Mouse (Mus musculus) E14TG2a.4 (cell line): ENCODE measurements at regions not wholly inside any gene's neighbourhood (a gene's known extent, or its start where the extent isn't known, plus 50 kb on each side); places are given as distances from the start of the nearest gene placed in this dataset.

Experiments used
- CTCF ChIP-seq: conservative IDR thresholded peaks from 2 replicates; pipeline ENCODE4 v1.5.1; 2014; ENCODE audit warnings: low read length
- POU5F1 ChIP-seq: IDR thresholded peaks from 2 replicates; pipeline ENCODE4 v1.6.1; 2014; ENCODE audit warnings: low read length, borderline replicate concordance

DNA sequence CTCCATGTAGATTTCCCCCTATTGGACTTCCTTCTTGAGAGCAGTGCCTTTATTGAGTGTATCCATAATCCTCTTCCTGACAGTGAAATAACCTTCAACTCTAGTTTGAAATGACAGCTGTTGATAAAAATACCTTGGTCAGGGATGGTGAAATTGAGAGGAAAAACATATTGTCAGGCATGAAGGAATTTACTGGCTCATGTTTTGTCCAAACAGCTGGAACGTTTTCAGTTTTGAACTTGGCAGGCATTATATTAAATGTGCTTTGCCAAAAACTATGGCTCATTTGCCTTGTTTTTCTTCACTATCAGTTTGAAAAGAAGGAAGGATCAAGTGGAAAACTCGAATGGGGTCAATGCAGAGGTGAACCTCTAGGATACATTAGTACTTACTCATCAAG lies 457.7 kb upstream of the Ccdc54 start:
- no peak for TF ChIP-seq CTCF
- TF ChIP-seq POU5F1: no peak
